In the genomic region with DNA sequence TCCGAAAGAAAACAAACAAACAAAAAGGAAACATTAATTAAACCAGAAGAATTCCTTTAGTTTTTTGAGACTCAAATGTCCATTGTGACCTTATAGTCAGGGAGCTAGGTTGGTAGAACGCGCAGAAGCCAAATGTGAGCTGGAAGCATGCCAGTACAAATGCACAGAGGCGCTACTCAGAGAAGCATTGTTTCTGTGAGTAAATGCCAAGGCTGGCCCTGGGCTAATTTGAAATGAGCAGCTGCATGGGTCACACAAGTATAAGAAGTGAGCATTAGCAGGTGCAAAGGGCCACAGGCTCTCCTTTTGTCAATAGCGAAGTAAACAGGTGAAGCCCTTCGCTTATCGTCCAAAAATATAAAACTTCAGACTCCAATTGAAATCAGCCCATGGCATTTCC, we compare ENCODE assay signal across 11 mouse cellular contexts.
DNase-seq lines count a peak whose midpoint lies in the region; ATAC-seq and TF ChIP-seq lines count a peak whose summit lies in the region.
"Had no signal": no experiment of that assay in that cellular context is flagged by ENCODE, and none has a peak within 500 bp of the region (broad histone marks: within the 10 kb centered on the region; RNA-seq: fewer than 3 reads in every experiment).

No protein-coding gene starts in this region.

- no peak overlapping the region for H3K27ac ChIP-seq in intestine, embryonic 15.5 days
- no peak overlapping the region for H3K27ac ChIP-seq in intestine, postnatal 0 days (ENCODE audit: low read depth, low read length)
- H3K27ac ChIP-seq in stomach, postnatal 0 days (replicated peaks): no peak overlapping the region
- H3K27ac ChIP-seq: liver, embryonic 14.5 days had no signal

- 84% methylated on average over 7 of the region's 7 CpGs for WGBS in intestine, embryonic 15.5 days
- 82% methylated on average over 7 of the region's 7 CpGs for WGBS in intestine, postnatal 0 days
- 67% methylated on average over 7 of the region's 7 CpGs for WGBS in stomach, postnatal 0 days

- no peak for TF ChIP-seq EP300 in stomach, postnatal 0 days (optimal IDR thresholded peaks at IDR 0.05)

- no peak for TF ChIP-seq CTCF in intestine, postnatal 0 days (IDR thresholded peaks at IDR 0.05; ENCODE audit: low read depth)
- no peak for TF ChIP-seq CTCF in stomach, postnatal 0 days (IDR thresholded peaks at IDR 0.05; ENCODE audit: low read depth)

- no peaks in the 10 kb centered on the region for H3K4me1 ChIP-seq in intestine, embryonic 15.5 days (replicated peaks)
- no peaks in the 10 kb centered on the region for H3K4me1 ChIP-seq in intestine, postnatal 0 days (replicated peaks; ENCODE audit: control insufficient read depth, insufficient read depth, low read length)
- H3K4me1 ChIP-seq in stomach, postnatal 0 days (replicated peaks; ENCODE audit: control insufficient read depth, insufficient read depth): no peaks in the 10 kb centered on the region

- H3K9me3 ChIP-seq in intestine, embryonic 15.5 days: no peaks in the 10 kb centered on the region
- H3K9me3 ChIP-seq in intestine, postnatal 0 days (ENCODE audit: control insufficient read depth): no peaks in the 10 kb centered on the region
- no peaks in the 10 kb centered on the region for H3K9me3 ChIP-seq in stomach, postnatal 0 days (ENCODE audit: control insufficient read depth, low read length)

- no peaks in the 10 kb centered on the region for H3K36me3 ChIP-seq in intestine, embryonic 15.5 days
- H3K36me3 ChIP-seq in intestine, postnatal 0 days (ENCODE audit: control insufficient read depth, insufficient read depth): no peaks in the 10 kb centered on the region
- H3K36me3 ChIP-seq in stomach, postnatal 0 days (ENCODE audit: control insufficient read depth, insufficient read depth, low read length): no peaks in the 10 kb centered on the region

- intact Hi-C loops in left cerebral cortex, postnatal 36 days (cut with DNase I): no loop called here

- peak; percentile 62 for DNase-seq in adrenal gland, postnatal 10 days
- DNase-seq in adrenal gland, postnatal 4 days (ENCODE audit: low spot score in 2 of 2): no peak
- DNase-seq in retina, postnatal 1 day: peak; percentile 35
- no peak for DNase-seq in retina, embryonic 14.5 days (ENCODE audit: low spot score)
- DNase-seq in stomach, postnatal 0 days (ENCODE audit: low spot score): peak; percentile 21
- DNase-seq in left cerebral cortex, postnatal 36 days (ENCODE audit: low spot score in 2 of 2): no peak
- DNase-seq: kidney, adult 11 months had no signal

- peak; percentile 58; the same call in 1 of the 2 replicates for ATAC-seq in intestine, embryonic 15.5 days
- ATAC-seq in intestine, postnatal 0 days: no peak
- no peak for ATAC-seq in stomach, postnatal 0 days (ENCODE audit: low FRiP score, low TSS enrichment)

- no peak overlapping the region for H3K4me2 ChIP-seq in intestine, embryonic 15.5 days (replicated peaks)
- no peak overlapping the region for H3K4me2 ChIP-seq in intestine, postnatal 0 days (replicated peaks; ENCODE audit: low read depth)
- no peak overlapping the region for H3K4me2 ChIP-seq in stomach, postnatal 0 days (replicated peaks; ENCODE audit: low read depth)

- no peak overlapping the region for H3K9ac ChIP-seq in intestine, embryonic 15.5 days
- H3K9ac ChIP-seq in intestine, postnatal 0 days (ENCODE audit: low read depth, low read length): no peak overlapping the region
- H3K9ac ChIP-seq in stomach, postnatal 0 days (ENCODE audit: low read length): no peak overlapping the region
- H3K9ac ChIP-seq: liver, embryonic 14.5 days had no signal

- H3K4me3 ChIP-seq in intestine, embryonic 15.5 days (replicated peaks): no peak overlapping the region
- no peak overlapping the region for H3K4me3 ChIP-seq in intestine, postnatal 0 days (ENCODE audit: low read depth, low read length)
- H3K4me3 ChIP-seq in stomach, postnatal 0 days (ENCODE audit: low read depth, low read length): no peak overlapping the region
- H3K4me3 ChIP-seq: myocyte had no signal

- H3K27me3 ChIP-seq in intestine, embryonic 15.5 days (replicated peaks): no peaks in the 10 kb centered on the region
- no peaks in the 10 kb centered on the region for H3K27me3 ChIP-seq in intestine, postnatal 0 days (replicated peaks; ENCODE audit: control insufficient read depth, insufficient read depth, low read length)
- H3K27me3 ChIP-seq in stomach, postnatal 0 days (ENCODE audit: control insufficient read depth, insufficient read depth, low read length): no peaks in the 10 kb centered on the region

Comparison
In these comparisons a context has a peak if more than half of its experiments do, and no peak if none do; other contexts are left out.
1. DNase-seq: peak in adrenal gland, postnatal 10 days (single experiment), retina, postnatal 1 day (single experiment) and stomach, postnatal 0 days (single experiment); none in adrenal gland, postnatal 4 days (0 of 2), retina, embryonic 14.5 days (single experiment) and left cerebral cortex, postnatal 36 days (0 of 2).